Mouse (Mus musculus) urinary bladder, postnatal 36 days (tissue): ENCODE measurements around the gene Tmcc1.

Source experiments
- DNase-seq, 2 experiments: peaks; one replicate each; pipeline ENCODE4 v3.0.0; 2022; ENCODE audit warnings: low spot score in 2 of 2, mixed read lengths in 1 of 2

Gene Tmcc1

GRCm38 (mm10) chr6:115972083-115972764 lies 221.1 kb downstream of the Tmcc1 start:
- no peak for DNase-seq

DNA sequence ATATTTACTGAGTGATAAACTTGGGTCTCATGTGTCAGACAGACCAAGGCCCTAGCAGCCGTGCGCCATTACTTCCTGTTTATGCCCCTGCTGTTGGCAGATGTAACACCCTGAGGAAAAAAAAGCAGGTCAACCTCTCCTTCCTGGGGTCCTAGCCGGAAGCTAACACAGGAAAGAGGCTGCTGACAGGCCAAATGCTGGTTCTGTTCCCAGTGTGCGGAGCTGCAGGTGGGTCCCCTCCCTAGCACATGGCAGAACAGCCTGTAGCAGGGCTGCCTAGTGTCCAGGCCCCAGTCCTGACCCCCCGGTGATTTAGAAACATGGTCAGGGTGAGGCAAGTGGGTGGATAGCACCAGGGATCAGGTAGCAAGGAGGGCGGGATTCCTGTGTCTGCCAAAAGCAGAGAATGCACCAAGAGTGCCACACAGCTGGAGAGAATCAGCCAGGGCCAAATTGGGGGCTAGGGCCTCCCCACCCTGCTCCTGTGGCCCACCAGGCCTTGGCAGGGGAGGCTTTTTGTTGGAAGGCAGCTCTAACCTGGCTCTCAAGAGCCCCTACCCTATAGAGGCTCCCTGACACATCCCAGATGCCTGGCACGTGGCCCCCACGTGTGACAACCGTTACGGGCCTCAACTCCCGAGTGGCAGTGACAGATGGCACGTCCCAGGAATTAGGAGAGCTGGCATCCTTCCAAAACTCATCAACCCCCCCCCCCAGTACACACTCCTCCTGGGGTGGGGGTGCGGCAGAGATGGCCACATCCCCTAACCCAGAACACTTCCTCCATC lies 221.8 kb downstream of the Tmcc1 start:
- no peak for DNase-seq

DNA sequence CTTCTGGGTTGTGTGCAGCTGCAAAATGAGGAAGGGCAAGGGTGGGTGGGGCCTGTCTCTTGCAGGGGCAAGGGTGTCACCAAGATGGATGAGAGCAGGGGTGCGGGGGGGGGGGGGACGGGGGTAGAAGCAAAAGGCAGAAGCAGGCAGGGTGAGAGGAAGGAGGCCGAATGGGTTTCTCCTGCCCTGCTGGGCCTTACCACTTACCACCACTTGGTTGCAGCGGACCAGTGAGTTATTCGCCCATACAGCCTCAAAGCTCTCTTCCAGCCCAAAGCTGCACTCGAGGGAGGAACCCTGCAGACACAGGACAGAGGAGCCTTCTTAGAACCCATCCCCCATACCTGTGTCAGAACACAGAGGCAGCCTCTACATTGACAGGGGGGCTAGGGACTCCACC lies 223.3 kb downstream of the Tmcc1 start:
- no peak for DNase-seq

GRCm38 (mm10) chr6:115969103-115969502 lies 224.2 kb downstream of the Tmcc1 start:
- DNase-seq = no peak

GRCm38 (mm10) chr6:115968700-115969099 lies 224.6 kb downstream of the Tmcc1 start:
- DNase-seq = no peak
